In the genomic region with DNA sequence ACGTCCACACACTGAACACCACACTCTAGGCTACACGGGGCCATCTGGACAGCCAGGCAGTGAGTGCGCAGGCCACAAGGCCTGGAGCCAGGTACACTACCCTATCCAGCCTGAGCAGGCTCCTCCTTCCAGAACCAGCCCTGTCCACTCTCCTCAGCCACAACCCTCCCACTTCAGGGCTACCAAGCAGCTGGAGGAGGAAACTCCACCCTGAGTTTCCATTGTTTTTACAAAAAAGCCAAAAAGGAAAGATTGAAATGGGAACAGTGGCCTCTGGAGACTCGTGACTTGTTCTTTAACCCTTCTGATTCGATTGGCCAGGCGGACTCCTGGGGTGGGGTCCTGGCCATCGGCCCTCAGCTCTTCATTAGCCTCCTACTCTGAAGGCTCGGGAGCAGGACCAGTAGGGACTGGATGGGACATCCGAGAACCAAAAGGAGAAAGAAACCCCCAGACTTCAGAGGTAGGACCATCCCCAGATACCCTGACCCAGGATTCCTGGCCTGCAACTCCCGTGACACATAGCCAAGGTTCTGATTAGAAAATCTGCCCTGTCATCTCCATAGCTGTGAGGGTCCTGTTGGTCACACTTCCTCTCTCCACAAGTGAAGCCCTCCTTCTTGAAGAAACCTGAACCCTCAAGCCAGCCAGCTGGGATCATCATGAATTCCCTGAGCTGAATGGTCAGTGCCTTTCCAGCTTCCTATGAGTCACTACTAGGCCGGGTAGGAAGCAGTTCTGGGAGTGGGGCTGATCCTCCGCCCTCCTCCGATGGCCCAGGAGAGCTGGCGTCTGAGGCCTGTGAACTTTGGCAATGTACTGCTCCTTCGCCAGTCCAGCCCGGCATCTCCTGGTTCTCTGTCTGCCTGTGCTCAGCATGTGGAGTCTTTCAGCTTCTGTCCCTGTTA, we compare ENCODE assay signal across 10 mouse cellular contexts.
DNase-seq lines count a peak whose midpoint lies in the region; ATAC-seq and TF ChIP-seq lines count a peak whose summit lies in the region.
"Had no signal": no experiment of that assay in that cellular context is flagged by ENCODE, and none has a peak within 500 bp of the region (broad histone marks: within the 10 kb centered on the region; RNA-seq: fewer than 3 reads in every experiment).

No protein-coding gene starts in this region.

- no peaks in the 10 kb centered on the region for H3K4me1 ChIP-seq in kidney, adult 2 months (ENCODE audit: control insufficient read depth, insufficient read depth, low read length)
- no peaks in the 10 kb centered on the region for H3K4me1 ChIP-seq in small intestine, adult 2 months (ENCODE audit: control insufficient read depth, insufficient read depth, insufficient read length, low read length)
- H3K4me1 ChIP-seq in forebrain, embryonic 15.5 days, result no peaks in the 10 kb centered on the region
- H3K4me1 ChIP-seq: embryonic facial prominence, embryonic 13.5 days had no signal

- no peak for ATAC-seq in forebrain, embryonic 15.5 days (replicated peaks)

- peak; percentile 7 for TF ChIP-seq POLR2A in kidney, adult 2 months (IDR thresholded peaks at IDR 0.05; ENCODE audit: low read depth, low read length)
- no peak for TF ChIP-seq POLR2A in small intestine, adult 2 months (IDR thresholded peaks at IDR 0.05; ENCODE audit: low read depth, low read length)

- DNase-seq in ovary, adult 18-20 months (ENCODE audit: low spot score), result peak; percentile 7
- DNase-seq in ovary, postnatal 14 days (ENCODE audit: low spot score), result no peak
- DNase-seq in gastrocnemius, adult 8-10 months (ENCODE audit: low spot score in 2 of 2), result peak; percentile 67 to 73
- DNase-seq in kidney, adult 2 months, result peak; percentile 82
- DNase-seq in Muller cell, postnatal 12 days (ENCODE audit: inconsistent ontology term), result no peak
- no peak for DNase-seq in frontal cortex, postnatal 10 days (ENCODE audit: low spot score in 2 of 2)

- H3K4me2 ChIP-seq in forebrain, embryonic 15.5 days (replicated peaks), result no peak overlapping the region
- H3K4me2 ChIP-seq: embryonic facial prominence, embryonic 13.5 days; limb, embryonic 13.5 days had no signal

- no peak overlapping the region for H3K9ac ChIP-seq in forebrain, embryonic 15.5 days (replicated peaks)
- H3K9ac ChIP-seq: embryonic facial prominence, embryonic 13.5 days; limb, embryonic 13.5 days had no signal

- H3K9me3 ChIP-seq in forebrain, embryonic 15.5 days, result no peaks in the 10 kb centered on the region

- H3K4me3 ChIP-seq in kidney, adult 2 months (ENCODE audit: insufficient read depth, low read depth, low read length), result peak overlapping the region; percentile 7; the same call in 1 of the 2 replicates
- no peak overlapping the region; the same call in 1 of the 2 replicates for H3K4me3 ChIP-seq in small intestine, adult 2 months (ENCODE audit: low read depth, low read length)
- no peak overlapping the region for H3K4me3 ChIP-seq in forebrain, embryonic 15.5 days
- H3K4me3 ChIP-seq: embryonic facial prominence, embryonic 13.5 days; limb, embryonic 13.5 days had no signal

- no peak for TF ChIP-seq CTCF in kidney, adult 2 months (conservative IDR thresholded peaks at IDR 0.05; ENCODE audit: insufficient read depth, insufficient read length, low read depth, low read length)
- no peak for TF ChIP-seq CTCF in small intestine, adult 2 months (IDR thresholded peaks at IDR 0.05; ENCODE audit: extremely low read depth, insufficient read length, insufficient replicate concordance, low read depth, low read length)

- WGBS in kidney, adult 2 months, result 68% methylated on average over 16 of the region's 16 CpGs
- 74% methylated on average over 16 of the region's 16 CpGs for WGBS in small intestine, adult 2 months
- 88% methylated on average over 16 of the region's 16 CpGs for WGBS in forebrain, embryonic 15.5 days

- no peaks in the 10 kb centered on the region for H3K27me3 ChIP-seq in kidney, adult 2 months (replicated peaks; ENCODE audit: control insufficient read depth, insufficient read depth, low read length)
- no peaks in the 10 kb centered on the region for H3K27me3 ChIP-seq in small intestine, adult 2 months (ENCODE audit: control insufficient read depth, insufficient read depth, low read length)
- H3K27me3 ChIP-seq in forebrain, embryonic 15.5 days, result no peaks in the 10 kb centered on the region
- H3K27me3 ChIP-seq: embryonic facial prominence, embryonic 13.5 days; limb, embryonic 13.5 days had no signal

- H3K27ac ChIP-seq in kidney, adult 2 months (ENCODE audit: insufficient read depth, low read depth, low read length), result peak overlapping the region; percentile 81
- H3K27ac ChIP-seq in small intestine, adult 2 months (ENCODE audit: insufficient read depth, low read depth, low read length), result peak overlapping the region; percentile 36; the same call in 1 of the 2 replicates
- no peak overlapping the region for H3K27ac ChIP-seq in forebrain, embryonic 15.5 days (replicated peaks)
- H3K27ac ChIP-seq: embryonic facial prominence, embryonic 13.5 days; limb, embryonic 13.5 days had no signal

- no peaks in the 10 kb centered on the region for H3K36me3 ChIP-seq in kidney, adult 2 months (ENCODE audit: control insufficient read depth, insufficient read depth, low read length)
- H3K36me3 ChIP-seq in small intestine, adult 2 months (ENCODE audit: control insufficient read depth, insufficient read depth, low read length), result no peaks in the 10 kb centered on the region
- no peaks in the 10 kb centered on the region for H3K36me3 ChIP-seq in forebrain, embryonic 15.5 days
- H3K36me3 ChIP-seq: embryonic facial prominence, embryonic 13.5 days; limb, embryonic 13.5 days had no signal

Comparison
In these comparisons a context has a peak if more than half of its experiments do, and no peak if none do; other contexts are left out.
1. DNase-seq: peak in ovary, adult 18-20 months (single experiment), gastrocnemius, adult 8-10 months (2 of 2) and kidney, adult 2 months (single experiment); none in ovary, postnatal 14 days (single experiment), Muller cell, postnatal 12 days (single experiment) and frontal cortex, postnatal 10 days (0 of 2).